Mouse (Mus musculus) cerebellum, adult 8-10 months (tissue): ENCODE data around the gene Fam198b.

ENCODE experiments used
- DNase-seq: peaks from one replicate; pipeline ENCODE4 v3.0.0; 2022

Fam198b gene

DNA sequence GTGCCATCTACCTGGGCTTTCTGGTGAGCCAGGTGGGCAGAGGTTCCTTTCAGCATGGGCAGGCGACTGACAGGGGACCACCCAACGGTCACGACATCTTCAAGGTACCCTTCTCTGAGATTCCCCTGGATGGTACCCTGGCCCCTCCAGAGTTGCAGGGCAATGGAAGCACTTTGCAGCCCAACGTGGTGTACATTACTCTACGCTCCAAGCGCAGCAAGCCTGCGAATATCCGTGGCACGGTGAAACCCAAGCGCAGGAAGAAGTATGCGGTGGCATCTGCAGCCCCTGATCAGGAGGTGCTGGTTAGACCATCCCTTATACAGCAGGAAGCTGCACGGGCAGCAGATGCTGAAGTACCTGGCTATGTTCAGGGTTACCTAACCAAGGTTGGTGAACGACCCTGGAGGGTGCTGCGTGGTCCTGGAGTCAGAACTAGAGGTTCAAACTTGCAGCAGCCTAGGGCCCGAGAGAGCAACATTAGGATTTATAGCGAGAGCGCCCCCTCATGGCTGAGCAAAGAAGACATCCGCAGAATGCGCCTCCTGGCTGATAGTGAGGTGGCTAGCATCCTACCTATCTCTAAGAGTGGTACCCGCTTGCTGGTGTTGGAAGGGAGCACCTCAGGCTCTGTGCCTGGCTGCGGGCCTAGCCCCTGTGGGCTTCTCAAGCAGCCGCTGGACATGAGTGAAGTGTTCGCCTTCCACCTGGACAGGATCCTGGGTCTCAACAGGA is 2.2 kb downstream of the Fam198b start:
- DNase-seq: no peak

DNA sequence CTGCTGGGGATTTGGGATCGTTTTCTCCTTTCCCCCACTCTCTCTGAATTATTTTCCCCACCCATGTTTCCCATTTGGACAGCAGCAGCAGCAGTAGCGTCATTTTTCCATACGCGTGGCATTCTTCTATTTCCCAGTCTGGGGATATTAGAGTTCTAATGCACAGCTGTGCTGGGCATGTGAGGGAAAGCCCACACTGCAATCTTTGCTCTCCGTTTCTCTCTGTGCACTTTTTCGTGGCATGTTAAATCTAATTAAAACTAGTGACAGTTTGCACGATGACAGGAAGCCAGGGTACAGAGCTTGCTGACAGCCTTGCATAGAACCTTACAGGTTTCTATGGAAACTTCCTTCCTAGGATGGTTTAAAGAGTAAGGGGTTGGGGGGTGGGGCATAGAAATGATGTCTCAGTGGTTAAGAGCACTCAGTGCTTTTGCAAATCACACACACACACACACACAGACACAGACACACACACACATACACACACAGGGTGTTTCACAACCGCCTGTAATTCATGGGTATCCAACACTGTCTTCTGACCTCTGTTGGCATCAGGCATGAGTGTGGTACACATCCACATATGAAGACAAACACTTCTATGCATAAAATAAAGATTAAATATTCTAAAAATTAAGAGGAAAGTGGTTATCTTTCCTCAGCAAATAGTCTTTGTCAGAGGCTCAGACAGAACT is 3.0 kb downstream of the Fam198b start:
- no peak for DNase-seq

DNA sequence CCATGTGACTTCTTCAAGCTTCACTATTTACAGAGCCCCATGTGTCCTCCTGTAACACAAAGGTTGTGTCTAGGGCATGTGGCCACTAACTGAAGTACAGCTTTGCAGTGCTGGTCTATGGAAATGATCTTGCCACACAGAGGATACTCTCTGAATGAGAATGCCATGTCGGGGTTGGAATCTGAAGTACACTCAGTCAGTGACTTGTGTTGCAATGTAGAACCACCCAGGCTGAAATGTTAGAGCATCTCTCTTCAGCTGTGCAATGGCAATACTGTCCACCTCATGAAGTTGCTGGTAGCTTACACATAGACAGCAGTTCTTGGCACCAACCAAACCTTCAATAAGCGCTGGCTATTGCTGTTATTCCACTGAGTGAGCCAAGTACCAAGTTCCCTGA is 3.6 kb downstream of the Fam198b start:
- no peak for DNase-seq

GRCm38 (mm10) chr3:79897534-79898370 is 13.4 kb downstream of the Fam198b start:
- no peak for DNase-seq

DNA sequence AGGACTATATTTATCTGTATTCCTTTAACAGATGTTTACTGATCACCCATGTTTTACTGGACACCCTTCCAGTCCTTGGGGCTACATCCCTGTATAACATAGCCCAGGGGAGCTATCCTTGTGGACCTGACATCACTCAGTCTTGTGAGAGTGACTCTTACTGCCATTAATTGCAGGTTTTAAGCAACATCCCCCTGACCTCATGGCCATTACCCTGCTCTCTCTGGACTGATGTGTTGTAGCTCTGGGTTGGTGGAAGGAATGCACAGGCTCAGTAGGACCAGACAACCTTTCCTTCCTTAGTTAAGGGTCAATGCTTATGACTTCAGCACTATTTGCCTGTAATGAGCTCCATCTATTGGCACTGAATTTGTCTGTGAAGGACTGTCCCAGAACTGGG is 14.2 kb downstream of the Fam198b start:
- DNase-seq: no peak

DNA sequence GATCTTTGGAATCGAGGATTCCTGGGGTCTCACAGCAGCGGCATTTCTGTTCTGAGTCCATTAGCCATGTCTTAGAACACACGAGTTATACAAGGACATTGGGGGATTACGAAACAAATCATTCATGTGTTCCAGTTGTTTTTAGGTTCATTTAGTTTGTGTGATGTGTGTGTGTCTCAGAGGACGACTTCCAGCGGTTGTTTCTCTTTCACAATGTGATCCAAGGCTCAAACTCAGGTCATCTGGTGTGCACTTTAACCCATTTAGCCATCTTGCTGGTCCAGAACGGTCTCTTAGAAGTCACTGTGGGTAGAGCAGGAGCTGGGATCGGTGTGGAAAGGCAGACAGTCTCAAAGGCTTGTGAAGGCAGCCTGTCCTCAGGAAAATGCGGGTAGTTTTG is 15.6 kb downstream of the Fam198b start:
- DNase-seq: no peak

DNA sequence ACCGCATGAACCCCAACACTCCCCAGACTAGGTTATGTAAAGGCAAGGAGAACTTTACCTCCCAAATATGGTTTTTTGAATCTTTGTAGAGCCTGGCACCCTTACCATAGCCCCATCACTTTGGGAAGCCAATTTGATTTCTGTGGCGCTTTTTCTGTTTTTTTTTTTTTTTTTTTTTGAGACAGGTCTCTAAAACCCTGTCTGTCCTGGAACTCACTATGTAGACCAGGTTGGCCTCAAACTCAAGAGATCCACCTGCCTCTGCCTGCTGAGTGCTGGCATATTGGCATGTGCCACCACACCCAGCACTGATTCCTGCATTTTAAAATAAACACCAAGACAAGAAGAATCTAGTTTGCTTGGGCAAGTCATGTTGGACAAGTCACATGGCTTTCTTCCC is 16.2 kb downstream of the Fam198b start:
- no peak for DNase-seq

DNA sequence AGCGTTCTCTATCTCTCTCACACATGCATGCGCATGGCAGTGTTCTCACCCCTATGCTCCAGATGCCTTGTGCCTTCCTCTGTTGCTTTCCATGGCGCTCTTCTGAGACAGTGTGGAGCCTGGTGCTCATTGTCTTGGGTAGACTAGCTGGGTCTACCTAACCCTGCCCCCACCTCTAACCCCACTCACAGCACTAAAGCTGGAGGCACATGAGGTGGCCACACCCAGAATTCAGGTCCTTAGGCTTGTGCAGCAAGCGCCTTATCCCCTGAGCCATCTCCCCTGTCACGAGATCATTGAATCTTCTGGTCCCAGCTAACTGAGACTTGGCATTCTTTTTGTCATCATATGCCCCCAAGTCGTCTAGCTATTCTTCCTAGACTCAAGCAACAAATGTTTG is 17.0 kb downstream of the Fam198b start:
- no peak for DNase-seq

GRCm38 (mm10) chr3:79901734-79902133 is 17.4 kb downstream of the Fam198b start:
- DNase-seq: no peak

GRCm38 (mm10) chr3:79903803-79904202 is 19.5 kb downstream of the Fam198b start:
- DNase-seq: no peak

DNA sequence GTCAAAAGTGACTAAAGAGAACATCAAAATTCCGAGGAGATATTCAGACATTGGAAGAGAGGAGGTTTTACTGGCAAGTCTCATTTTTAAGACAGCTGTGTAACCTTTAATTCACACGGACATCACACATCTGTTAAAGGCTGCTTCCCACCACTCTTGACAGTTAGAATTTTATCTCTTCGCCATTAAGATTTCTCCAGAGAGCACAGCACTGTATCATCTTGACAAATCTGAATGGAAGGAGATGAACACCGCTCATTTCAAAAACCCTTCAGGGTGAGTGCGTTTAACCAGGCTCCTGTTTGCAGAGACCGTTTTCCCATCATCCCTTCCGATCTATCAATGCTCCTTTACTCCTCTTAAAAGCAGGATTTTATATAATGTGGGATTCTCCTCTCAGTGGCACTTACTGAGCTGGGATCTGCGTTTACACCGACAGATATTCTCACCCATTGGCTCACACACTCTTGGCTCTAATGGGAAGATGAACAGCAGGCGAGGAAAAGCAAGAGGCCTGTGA is 20.0 kb downstream of the Fam198b start:
- DNase-seq: no peak

DNA sequence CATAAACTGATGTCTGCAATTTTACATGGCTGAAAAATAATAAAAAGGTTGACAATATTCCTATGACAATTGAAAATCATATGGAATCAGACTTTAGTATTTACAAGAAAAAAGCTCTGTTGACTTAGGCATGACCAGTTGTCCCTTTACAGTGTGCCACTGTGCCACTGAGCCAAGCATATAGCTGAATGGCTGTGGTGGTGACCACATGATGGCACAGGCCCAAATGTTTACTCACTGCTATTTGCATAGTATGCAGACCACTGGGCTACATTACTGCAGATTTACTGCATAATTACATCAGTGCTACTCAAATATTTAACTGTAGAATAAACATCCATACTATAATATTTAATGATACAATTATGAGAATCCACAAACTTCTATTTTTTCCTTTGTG is 21.1 kb downstream of the Fam198b start:
- no peak for DNase-seq

GRCm38 (mm10) chr3:79906250-79907045 is 22.1 kb downstream of the Fam198b start:
- DNase-seq: no peak

GRCm38 (mm10) chr3:79907223-79907622 is 22.9 kb downstream of the Fam198b start:
- DNase-seq: no peak

DNA sequence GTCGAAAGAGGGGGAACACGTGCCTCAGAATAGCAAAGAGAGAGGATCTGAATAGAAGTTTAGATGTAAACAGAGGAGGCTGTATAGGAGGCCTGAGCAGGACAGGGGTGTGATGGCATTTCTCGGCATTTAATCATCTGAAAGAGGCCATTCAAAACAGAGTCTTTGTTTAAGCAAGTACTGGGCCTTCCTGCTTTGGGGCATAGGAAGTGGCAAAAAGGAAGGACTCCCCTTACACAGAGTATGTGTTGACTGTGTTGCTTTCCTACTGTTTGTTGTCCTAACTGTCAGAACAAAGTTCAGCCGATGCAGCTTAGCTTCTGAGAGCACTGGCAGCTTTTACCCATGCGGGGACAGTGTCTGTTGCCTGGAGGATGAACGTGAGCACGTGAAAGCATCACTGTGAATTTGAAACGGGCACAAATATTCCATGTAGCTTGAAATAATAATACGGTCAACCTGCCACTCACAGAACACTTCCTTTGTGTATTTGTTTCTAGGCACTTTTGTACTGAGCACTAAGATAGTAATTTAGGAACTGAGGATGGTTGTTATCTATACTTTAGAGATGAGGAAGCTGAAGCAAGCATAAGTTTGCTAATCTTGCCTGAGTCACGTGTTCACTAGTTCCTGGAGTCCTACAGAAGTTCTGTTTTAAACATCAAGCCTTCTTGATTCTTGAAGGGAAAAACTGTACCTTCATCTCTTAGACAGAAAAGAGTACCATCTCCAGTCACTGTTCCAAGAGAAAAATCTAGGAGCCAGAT is 26.2 kb downstream of the Fam198b start:
- DNase-seq: no peak

DNA sequence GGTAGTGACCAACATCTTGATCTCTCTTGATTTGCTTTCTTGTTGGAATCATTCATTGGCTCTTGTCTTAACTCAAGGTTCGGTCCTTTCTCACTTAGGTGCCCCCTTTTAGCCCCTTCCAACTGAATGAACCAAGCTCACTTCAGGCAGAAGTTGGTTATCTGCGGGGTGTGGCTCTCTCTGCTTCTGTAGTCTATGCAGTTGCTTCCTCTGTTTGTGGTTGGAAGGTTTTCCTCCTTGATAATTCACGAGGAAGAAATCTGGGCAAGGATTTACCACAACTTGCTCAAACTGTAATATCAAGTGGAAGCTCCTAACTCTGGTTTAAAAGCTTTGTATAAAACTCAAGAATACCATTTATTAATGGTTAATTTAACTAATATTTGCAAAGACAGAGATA is 26.8 kb downstream of the Fam198b start:
- no peak for DNase-seq

DNA sequence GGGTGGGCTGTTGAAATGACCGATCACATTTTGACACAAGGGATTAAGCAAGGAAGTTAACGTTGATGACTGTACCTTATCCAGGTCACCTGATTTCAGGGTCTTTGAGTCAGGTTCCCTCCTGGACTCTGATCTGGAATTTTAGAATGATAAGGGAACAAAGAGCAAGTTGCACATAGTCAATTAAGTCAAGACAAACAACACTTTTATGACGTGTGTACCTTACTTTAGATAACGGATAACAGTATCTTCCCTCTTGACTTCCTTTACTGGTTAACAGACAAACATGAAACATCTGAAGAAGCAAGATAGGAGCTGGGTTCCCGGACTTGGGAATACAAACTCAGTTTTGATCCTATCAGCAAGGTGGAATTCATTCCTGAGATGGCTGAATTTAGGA is 29.7 kb downstream of the Fam198b start:
- no peak for DNase-seq

- DNase-seq: no peak
Observed at GRCm38 (mm10) chr3:79916185-79916584, 31.9 kb downstream of the Fam198b start.

GRCm38 (mm10) chr3:79918761-79919160 is 34.4 kb downstream of the Fam198b start:
- no peak for DNase-seq

DNA sequence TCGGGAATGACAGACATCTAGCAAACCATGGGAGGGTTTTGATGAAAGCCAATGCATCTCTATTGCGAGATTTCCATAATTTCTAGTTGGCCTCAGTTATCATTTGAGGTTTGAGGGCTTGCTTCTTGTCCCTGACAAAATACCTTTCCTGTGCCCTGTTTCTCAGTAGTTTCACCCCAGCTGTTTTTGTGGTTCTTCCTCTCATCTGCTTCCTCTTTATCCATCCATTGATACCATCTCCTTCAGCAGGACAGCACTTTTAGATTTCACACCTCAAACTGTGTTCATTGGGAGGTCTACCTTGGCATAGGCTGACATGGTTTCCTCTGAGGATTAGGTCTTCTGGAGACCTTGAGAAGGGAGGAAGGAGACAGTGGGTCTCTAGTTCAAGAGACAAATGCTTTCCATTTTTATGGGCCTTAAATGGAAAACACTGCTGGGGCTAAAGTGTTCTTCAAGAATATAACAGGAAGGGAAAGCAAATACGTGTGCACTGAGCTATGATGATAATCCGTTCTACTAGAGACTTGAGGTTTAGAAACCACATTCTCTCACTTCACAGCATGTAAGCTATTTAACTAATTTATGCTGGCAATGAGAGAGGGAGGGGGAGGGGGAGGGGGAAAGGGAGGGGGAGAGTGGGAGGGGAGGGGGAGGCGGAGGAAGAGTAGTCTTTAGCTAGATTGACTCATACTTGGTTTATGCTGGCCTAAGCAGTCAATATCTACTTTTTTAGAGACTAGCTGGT is 41.8 kb downstream of the Fam198b start:
- no peak for DNase-seq

GRCm38 (mm10) chr3:79927050-79927449 is 42.7 kb downstream of the Fam198b start:
- no peak for DNase-seq
